Mouse (Mus musculus): ENCODE data around the gene Gstcd. TPM values are rescaled to one million over a fixed set of nuclear protein-coding genes. Genes with fewer than 3 reads are reported as not detected.

Gene Gstcd
- 8.0 and 8.3 TPM in 2 replicates for polyA plus RNA-seq (2016; fragmentation: Nextera tagmentation; extraction: Ambion mirVana)

DNA sequence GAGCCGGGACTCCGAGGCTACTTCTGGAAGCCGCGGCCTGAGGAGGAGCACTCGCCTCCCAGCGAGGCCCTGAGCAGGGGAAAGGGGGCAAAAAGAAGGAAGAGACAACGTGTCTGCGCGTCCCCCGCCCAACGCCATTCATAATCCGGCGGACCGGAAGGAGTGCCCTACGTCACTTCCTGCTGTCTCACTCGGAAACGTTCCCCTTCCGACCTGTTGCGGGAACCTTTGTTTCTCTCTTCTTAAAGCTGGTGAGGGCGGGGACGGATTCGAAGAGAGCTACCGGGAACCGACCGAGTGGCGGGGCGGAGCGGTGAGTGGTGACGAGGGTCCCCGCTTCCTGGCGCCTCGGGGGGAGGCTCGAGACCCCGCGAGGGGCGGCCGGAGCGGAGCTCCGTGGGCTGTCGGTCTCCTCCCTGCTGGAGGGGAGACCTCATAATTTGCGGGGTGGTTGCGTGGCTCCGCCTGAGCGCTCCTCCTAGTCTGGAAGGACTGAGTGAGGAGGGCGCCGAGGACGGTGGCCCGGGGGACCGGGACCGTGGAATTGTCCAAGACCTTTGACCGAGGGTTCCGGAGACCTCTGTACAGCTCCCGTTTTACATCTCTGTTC lies at the start of gene Gstcd, which contains the start of gene Ints12:
Gene Gstcd, minus strand, starts transcription at position 370 of the 610 bp plus-strand sequence.
Gene Ints12, plus strand, starts transcription at position 177 of the 610 bp plus-strand sequence.
- WGBS, result under 1% methylated on average over 53 of the region's 53 CpGs
- DNase-seq (ENCODE audit: low spot score), result peak; percentile 94

DNA sequence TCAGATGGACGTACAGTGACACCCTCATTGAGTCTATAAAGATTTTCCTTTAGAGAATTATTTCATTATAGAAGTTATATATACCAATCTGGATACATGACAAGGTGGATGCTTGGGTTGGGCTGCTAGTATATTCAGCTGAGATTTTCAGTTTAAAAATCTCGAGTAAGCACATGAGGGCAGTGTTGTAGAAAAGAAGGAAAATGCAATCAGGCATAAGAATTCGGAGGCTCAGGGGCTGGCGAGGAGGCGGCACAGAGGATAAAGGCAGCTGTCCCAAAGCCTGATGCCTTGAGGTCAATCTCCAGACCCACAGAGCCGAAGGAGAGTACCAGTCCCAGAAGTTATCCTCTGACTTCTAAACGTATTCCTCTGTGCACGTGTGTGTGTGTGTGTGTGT lies 40.8 kb upstream of the Gstcd start:
- H3K36me3 ChIP-seq, result no peaks in the 10 kb centered on the region
- no peak overlapping the region for H3K4me3 ChIP-seq
- H3K27ac ChIP-seq (replicated peaks), result no peak overlapping the region
- WGBS, result 61% methylated on average over 8 of the region's 8 CpGs
- DNase-seq (ENCODE audit: low spot score), result no peak
- H3K27me3 ChIP-seq (ENCODE audit: low read depth, poor library complexity, severe bottlenecking), result no peaks in the 10 kb centered on the region
- H3K4me1 ChIP-seq, result no peaks in the 10 kb centered on the region
- no peaks in the 10 kb centered on the region for H3K9me3 ChIP-seq (replicated peaks)

More for the DNA sequence above, at the start of gene Gstcd, which contains the start of gene Ints12:
- peaks cover 38% of the 10 kb centered on the region for H3K4me1 ChIP-seq
- peaks cover 5% of the 10 kb centered on the region for H3K36me3 ChIP-seq
- H3K4me3 ChIP-seq, result peak within 1 kb of the TSS; percentile 90
- H3K9me3 ChIP-seq (replicated peaks), result no peaks in the 10 kb centered on the region
- H3K27ac ChIP-seq (replicated peaks), result peak within 1 kb of the TSS; percentile 99
- no peaks in the 10 kb centered on the region for H3K27me3 ChIP-seq (ENCODE audit: low read depth, poor library complexity, severe bottlenecking)

DNA sequence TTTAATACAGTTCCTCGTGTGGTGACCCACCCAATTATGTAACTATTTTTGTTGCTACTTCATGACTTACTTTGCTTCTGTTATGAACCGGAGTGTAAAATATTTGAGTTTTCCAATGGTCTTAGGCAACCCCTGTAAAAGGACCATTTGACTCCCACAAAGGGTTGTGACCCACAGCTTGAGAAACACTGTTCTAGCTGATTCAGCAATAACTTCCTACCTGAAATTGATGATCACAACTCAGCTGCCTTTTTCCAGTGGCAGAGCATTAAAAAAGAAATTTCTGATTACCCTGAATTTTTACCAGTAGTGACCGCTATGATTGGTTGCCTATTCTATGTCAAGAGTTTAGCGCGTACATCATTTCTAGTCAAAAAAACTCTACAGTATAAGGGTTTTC lies 39.5 kb upstream of the Gstcd start:
- DNase-seq (ENCODE audit: low spot score), result no peak
- no peaks in the 10 kb centered on the region for H3K27me3 ChIP-seq (ENCODE audit: low read depth, poor library complexity, severe bottlenecking)
- H3K4me1 ChIP-seq, result no peaks in the 10 kb centered on the region
- H3K4me3 ChIP-seq, result no peak overlapping the region
- WGBS, result 94% methylated on average over 5 of the region's 5 CpGs
- no peak overlapping the region for H3K27ac ChIP-seq (replicated peaks)
- H3K36me3 ChIP-seq, result no peaks in the 10 kb centered on the region
- no peaks in the 10 kb centered on the region for H3K9me3 ChIP-seq (replicated peaks)

DNA sequence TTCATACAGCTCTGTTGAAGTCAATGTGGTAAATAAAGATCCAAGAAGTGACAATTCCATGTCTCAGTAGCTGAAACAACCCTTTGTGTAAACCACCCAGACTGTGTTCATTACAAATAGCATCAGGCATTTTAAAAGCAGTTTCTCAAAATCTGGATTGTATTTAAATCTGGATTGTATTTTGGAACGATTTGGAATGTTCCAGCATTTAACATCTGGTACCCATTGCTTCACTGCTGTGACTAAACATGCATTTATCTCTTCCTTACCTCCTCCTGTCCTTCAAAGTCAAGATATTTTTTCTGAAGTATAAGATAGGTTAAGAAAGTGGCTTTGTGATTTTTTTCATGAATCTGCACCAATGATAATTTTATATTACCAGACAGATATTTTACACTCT lies 21.4 kb upstream of the Gstcd start:
- H3K4me1 ChIP-seq, result no peaks in the 10 kb centered on the region
- H3K4me3 ChIP-seq, result no peak overlapping the region
- no peaks in the 10 kb centered on the region for H3K27me3 ChIP-seq (ENCODE audit: low read depth, poor library complexity, severe bottlenecking)
- H3K27ac ChIP-seq (replicated peaks), result no peak overlapping the region
- no peak for DNase-seq (ENCODE audit: low spot score)
- peaks cover 20% of the 10 kb centered on the region for H3K36me3 ChIP-seq
- H3K9me3 ChIP-seq (replicated peaks), result no peaks in the 10 kb centered on the region
- WGBS, result 64% methylated on average over 1 of the region's 1 CpGs

- Histone ChIP-seq H3K27ac (replicated peaks) (no peak overlapping the region), H3K9me3 (replicated peaks) (no peaks in the 10 kb centered on the region), H3K36me3 (peaks cover 36% of the 10 kb centered on the region), H3K4me3 (no peak overlapping the region), H3K27me3 (ENCODE audit: low read depth, poor library complexity, severe bottlenecking) (no peaks in the 10 kb centered on the region), H3K4me1 (no peaks in the 10 kb centered on the region)
- 47% methylated on average over 2 of the region's 2 CpGs for WGBS
- DNase-seq (ENCODE audit: low spot score), result no peak
These were observed 19.9 kb upstream of the Gstcd start for GRCm38 (mm10) chr3:133111741-133112140.

GRCm38 (mm10) chr3:133109844-133110243 lies 18.0 kb upstream of the Gstcd start:
- Histone ChIP-seq H3K4me3 (no peak overlapping the region), H3K27me3 (ENCODE audit: low read depth, poor library complexity, severe bottlenecking) (no peaks in the 10 kb centered on the region), H3K36me3 (peaks cover 53% of the 10 kb centered on the region), H3K4me1 (no peaks in the 10 kb centered on the region), H3K9me3 (replicated peaks) (no peaks in the 10 kb centered on the region), H3K27ac (replicated peaks) (no peak overlapping the region)
- DNase-seq (ENCODE audit: low spot score), result no peak
- WGBS, result 88% methylated on average over 4 of the region's 4 CpGs

DNA sequence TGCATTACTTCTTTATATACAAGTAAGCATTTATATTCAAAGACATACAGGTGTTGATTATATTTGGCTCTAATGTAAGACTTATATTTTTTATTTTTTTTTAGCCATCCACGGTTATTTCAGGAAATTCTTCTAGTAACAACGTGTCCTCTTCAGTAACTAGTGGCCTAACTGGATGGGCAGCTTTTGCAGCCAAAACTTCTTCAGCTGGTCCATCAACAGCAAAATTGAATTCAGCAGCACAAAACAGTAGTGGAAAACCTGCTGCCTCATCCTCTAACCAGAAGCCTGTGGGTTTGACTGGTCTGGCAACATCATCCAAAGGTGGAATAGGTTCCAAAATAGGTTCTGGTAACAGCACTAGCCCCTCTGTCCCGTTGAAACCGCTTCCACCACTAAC lies 16.9 kb upstream of the Gstcd start:
- H3K36me3 ChIP-seq, result peaks cover 64% of the 10 kb centered on the region
- no peak overlapping the region for H3K4me3 ChIP-seq
- no peak overlapping the region for H3K27ac ChIP-seq (replicated peaks)
- DNase-seq (ENCODE audit: low spot score), result no peak
- no peaks in the 10 kb centered on the region for H3K27me3 ChIP-seq (ENCODE audit: low read depth, poor library complexity, severe bottlenecking)
- H3K9me3 ChIP-seq (replicated peaks), result no peaks in the 10 kb centered on the region
- no peaks in the 10 kb centered on the region for H3K4me1 ChIP-seq
- 95% methylated on average over 4 of the region's 4 CpGs for WGBS

GRCm38 (mm10) chr3:133104436-133104835 lies 12.6 kb upstream of the Gstcd start:
- DNase-seq (ENCODE audit: low spot score), result no peak
- H3K27ac ChIP-seq (replicated peaks), result no peak overlapping the region
- WGBS, result 92% methylated on average over 3 of the region's 3 CpGs
- H3K27me3 ChIP-seq (ENCODE audit: low read depth, poor library complexity, severe bottlenecking), result no peaks in the 10 kb centered on the region
- H3K36me3 ChIP-seq, result peaks cover 95% of the 10 kb centered on the region
- no peaks in the 10 kb centered on the region for H3K9me3 ChIP-seq (replicated peaks)
- H3K4me3 ChIP-seq, result no peak overlapping the region
- no peaks in the 10 kb centered on the region for H3K4me1 ChIP-seq

- WGBS, result 98% methylated on average over 3 of the region's 3 CpGs
- no peak overlapping the region for H3K27ac ChIP-seq (replicated peaks)
- H3K36me3 ChIP-seq, result peaks cover 93% of the 10 kb centered on the region
- no peak overlapping the region for H3K4me3 ChIP-seq
- DNase-seq (ENCODE audit: low spot score), result no peak
- no peaks in the 10 kb centered on the region for H3K27me3 ChIP-seq (ENCODE audit: low read depth, poor library complexity, severe bottlenecking)
- no peaks in the 10 kb centered on the region for H3K9me3 ChIP-seq (replicated peaks)
- H3K4me1 ChIP-seq, result no peaks in the 10 kb centered on the region
These were observed 11.9 kb upstream of the Gstcd start for GRCm38 (mm10) chr3:133103768-133104167.

- Histone ChIP-seq H3K4me3 (no peak overlapping the region), H3K4me1 (0 out of 2 replicates have a peak, but pooled peaks cover 3% of the 10 kb centered on the region)
These were observed 7.1 kb upstream of the Gstcd start for GRCm38 (mm10) chr3:133098909-133099308.

DNA sequence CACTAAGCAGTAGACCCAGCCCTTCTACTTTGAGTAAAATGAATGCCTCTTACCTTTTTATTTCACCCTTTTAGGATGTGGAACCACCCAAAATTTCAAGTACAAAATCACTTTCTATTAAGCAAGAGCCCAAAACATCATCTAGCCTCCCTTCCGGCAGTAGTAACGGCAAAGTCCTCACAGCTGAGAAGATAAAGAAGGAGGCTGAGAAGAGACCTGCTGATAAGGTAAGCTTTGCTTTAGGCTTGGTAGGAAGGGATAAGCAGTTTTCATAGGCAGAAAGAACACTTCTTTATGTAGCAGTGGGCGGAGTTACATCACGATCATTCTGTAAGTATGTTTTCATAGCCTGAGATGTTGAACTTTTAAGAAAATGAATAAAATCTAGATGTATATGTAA lies 6.5 kb upstream of the Gstcd start:
- Histone ChIP-seq H3K27ac (replicated peaks) (no peak overlapping the region), H3K4me3 (no peak overlapping the region), H3K36me3 (peaks cover 65% of the 10 kb centered on the region), H3K9me3 (replicated peaks) (no peaks in the 10 kb centered on the region), H3K4me1 (peaks cover 7% of the 10 kb centered on the region; the same call in 1 of the 2 replicates), H3K27me3 (ENCODE audit: low read depth, poor library complexity, severe bottlenecking) (no peaks in the 10 kb centered on the region)
- DNase-seq (ENCODE audit: low spot score), result no peak
- WGBS, result 95% methylated on average over 4 of the region's 4 CpGs

More at GRCm38 (mm10) chr3:133098909-133099308, 7.1 kb upstream of the Gstcd start:
- no peak overlapping the region for H3K27ac ChIP-seq (replicated peaks)
- WGBS, result 92% methylated on average over 2 of the region's 2 CpGs
- H3K27me3 ChIP-seq (ENCODE audit: low read depth, poor library complexity, severe bottlenecking), result no peaks in the 10 kb centered on the region
- no peaks in the 10 kb centered on the region for H3K9me3 ChIP-seq (replicated peaks)
- peaks cover 71% of the 10 kb centered on the region for H3K36me3 ChIP-seq
- no peak for DNase-seq (ENCODE audit: low spot score)

DNA sequence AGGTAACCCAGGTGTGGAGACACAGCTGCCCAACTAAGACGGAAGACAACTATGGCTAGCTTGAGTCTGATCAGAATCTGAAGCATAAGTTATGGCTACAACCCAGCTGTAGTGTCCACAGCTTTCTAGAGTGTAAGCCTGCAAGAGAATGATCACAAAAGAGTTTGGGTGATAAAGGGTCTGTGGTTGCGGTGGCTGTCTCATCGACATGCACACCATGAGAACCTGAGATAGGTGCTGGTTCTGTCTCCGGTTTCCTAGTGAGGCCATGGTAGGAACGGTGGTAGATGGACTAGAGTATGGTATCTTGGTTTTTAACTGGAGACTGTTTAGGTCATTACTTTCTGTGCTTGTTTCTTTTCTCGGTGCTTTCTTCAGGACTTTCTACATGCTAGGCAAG lies 6.1 kb upstream of the Gstcd start:
- no peak for DNase-seq (ENCODE audit: low spot score)
- Histone ChIP-seq H3K27ac (replicated peaks) (no peak overlapping the region), H3K27me3 (ENCODE audit: low read depth, poor library complexity, severe bottlenecking) (no peaks in the 10 kb centered on the region), H3K4me1 (peaks cover 11% of the 10 kb centered on the region), H3K36me3 (peaks cover 63% of the 10 kb centered on the region), H3K9me3 (replicated peaks) (no peaks in the 10 kb centered on the region), H3K4me3 (no peak overlapping the region)
- 97% methylated on average over 6 of the region's 6 CpGs for WGBS

DNA sequence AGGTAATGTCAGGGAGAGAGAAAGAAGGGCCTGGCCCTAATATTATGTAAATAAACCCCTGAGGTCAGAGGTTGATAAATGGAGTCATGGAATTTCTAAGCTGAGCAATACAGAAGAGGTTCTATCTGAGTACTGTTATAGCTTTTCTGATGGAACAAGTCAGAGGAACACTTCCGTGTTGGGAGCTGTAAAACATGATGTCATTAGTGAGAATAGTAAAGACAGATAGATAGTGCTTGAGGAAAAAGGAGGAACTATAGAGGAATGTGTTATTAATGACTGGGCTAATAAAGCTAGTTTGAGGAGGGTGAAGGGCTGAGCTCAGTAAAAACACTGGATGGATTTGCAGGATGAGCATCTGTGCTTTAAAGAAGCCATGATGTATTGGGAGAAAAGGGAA lies 2.5 kb upstream of the Gstcd start:
- peaks cover 30% of the 10 kb centered on the region for H3K36me3 ChIP-seq
- H3K4me3 ChIP-seq, result no peak overlapping the region
- no peak overlapping the region for H3K27ac ChIP-seq (replicated peaks)
- H3K27me3 ChIP-seq (ENCODE audit: low read depth, poor library complexity, severe bottlenecking), result no peaks in the 10 kb centered on the region
- no peaks in the 10 kb centered on the region for H3K9me3 ChIP-seq (replicated peaks)
- DNase-seq (ENCODE audit: low spot score), result no peak
- WGBS, result 91% methylated on average over 1 of the region's 1 CpGs
- peaks cover 31% of the 10 kb centered on the region for H3K4me1 ChIP-seq

Measured in midbrain, embryonic 10.5 days (tissue).